Mouse (Mus musculus): Measurements from ENCODE around the gene Kif3b.

DNA sequence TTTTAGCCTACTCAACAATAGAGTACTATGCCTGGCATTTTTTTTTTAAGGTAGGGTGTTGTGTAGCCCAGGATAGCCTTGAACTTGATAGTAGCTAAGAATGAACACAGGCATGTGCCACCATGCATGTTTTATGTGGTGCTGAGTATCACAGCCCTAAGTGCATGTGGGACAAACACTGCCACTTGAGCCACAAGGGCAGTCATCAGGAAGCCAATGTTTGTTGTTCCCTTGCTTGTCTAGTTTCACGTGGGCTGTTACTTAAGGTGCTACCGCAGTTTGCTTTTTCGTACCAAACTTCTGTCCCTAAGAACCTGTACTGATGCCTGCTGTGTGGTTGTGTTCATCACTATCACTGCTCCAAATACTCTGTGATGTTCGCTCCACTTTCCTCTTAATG, 27.2 kb downstream of the Kif3b start:
- TF ChIP-seq CTCF (IDR thresholded peaks at IDR 0.05; ENCODE audit: borderline replicate concordance, extremely low read depth, insufficient read depth, insufficient read length) (no peak), POLR2A (IDR thresholded peaks at IDR 0.05; ENCODE audit: borderline replicate concordance, extremely low read depth, insufficient read depth, insufficient read length, poor library complexity, severe bottlenecking) (no peak)

Data from brain, embryonic 14.5 days (tissue).